Mouse (Mus musculus): ENCODE measurements at regions not wholly inside any gene's neighbourhood (a gene's known extent, or its start where the extent isn't known, plus 50 kb on each side); places are given as distances from the start of the nearest gene placed in this dataset.
A peak's percentile ranks its signal among the peaks of the same experiment; 100 is the strongest.

DNA sequence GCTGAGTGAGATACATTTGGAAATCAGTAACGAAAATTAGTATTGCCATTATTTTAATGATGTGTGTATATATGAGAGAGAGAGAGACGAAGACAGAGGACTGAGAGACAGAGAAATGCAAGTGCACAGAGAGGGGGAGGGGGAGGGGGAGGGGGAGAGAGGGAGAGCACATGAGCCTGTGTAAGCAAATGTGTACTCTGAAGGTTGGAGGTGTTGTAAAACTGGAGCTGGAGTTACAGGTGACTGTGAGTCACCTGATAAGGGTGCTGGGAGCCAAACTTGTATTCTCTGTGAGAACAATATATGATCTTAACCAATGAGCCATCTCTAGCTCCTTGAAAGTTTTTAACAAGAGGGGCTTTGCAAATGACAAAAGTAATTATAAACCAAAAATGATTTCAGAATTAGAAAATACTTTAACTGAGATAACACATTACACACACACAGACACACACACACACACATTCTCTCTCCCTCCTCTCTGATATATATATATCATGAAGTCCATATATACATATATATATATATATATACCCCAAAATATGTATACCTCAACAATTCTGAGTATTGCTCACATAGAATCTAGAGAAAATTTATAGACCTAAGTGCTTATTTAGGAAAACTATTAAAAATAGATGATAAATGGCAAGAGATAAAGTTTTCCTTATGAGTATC is 100.5 kb upstream of the Rgs17 start:
- no peak overlapping the region for H3K4me2 ChIP-seq (ENCODE audit: low read depth)
- H3K36me3 ChIP-seq (ENCODE audit: insufficient read depth): no peaks in the 10 kb centered on the region
- H3K27ac ChIP-seq (ENCODE audit: low read depth, low read length): no peak overlapping the region
- H3K9me3 ChIP-seq (ENCODE audit: low read length): no peaks in the 10 kb centered on the region
- ATAC-seq (no peak), DNase-seq (no peak)
- no peaks in the 10 kb centered on the region for H3K27me3 ChIP-seq (ENCODE audit: insufficient read depth, low read length)
- TF ChIP-seq CTCF (IDR thresholded peaks at IDR 0.05; ENCODE audit: low read depth): no peak
- H3K4me1 ChIP-seq (ENCODE audit: insufficient read depth): no peaks in the 10 kb centered on the region
- H3K9ac ChIP-seq: no peak overlapping the region
- H3K4me3 ChIP-seq (ENCODE audit: low read depth, low read length): no peak overlapping the region
- WGBS: 82% methylated on average over 2 of the region's 2 CpGs

DNA sequence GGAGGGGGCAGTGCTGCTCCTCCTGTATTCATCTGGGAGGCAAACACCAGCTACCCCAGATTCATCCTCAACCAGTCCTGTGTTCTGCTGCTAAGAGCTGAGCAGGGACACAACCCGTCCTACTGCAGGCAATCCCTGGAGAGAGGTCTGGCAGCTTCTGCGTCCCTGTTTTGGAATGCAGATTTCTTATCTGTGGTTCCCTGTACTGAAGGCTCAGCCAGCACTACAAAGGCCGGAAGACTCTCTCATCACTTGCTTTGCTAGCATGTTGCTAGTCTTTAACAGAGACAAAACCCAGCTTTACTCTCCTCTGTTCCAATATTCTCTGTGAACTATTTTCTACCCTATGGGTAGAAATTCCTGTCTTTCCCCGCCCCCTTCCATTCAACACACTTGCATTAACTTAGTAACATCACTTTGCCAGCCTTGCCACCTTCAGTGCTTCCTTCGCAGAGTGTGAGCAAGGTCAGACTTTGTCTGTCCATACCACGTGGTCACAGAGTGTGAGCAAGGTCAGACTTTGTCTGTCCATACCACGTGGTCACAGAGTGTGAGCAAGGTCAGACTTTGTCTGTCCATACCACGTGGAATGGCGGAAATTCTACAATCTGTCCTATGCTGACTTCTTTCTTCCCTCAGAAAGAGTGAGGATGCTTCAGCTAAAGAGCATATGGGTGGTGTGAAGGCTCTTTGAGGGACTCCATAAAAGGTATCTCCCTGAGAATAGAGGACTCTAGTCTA is 98.9 kb upstream of the Rgs17 start:
- H3K4me1 ChIP-seq (ENCODE audit: insufficient read depth): no peaks in the 10 kb centered on the region
- DNase-seq (no peak), ATAC-seq (no peak)
- no peaks in the 10 kb centered on the region for H3K27me3 ChIP-seq (ENCODE audit: insufficient read depth, low read length)
- no peak overlapping the region for H3K4me3 ChIP-seq (ENCODE audit: low read depth, low read length)
- no peak overlapping the region for H3K27ac ChIP-seq (ENCODE audit: low read depth, low read length)
- 66% methylated on average over 9 of the region's 9 CpGs for WGBS
- no peak overlapping the region for H3K9ac ChIP-seq
- no peaks in the 10 kb centered on the region for H3K9me3 ChIP-seq (ENCODE audit: low read length)
- no peaks in the 10 kb centered on the region for H3K36me3 ChIP-seq (ENCODE audit: insufficient read depth)
- H3K4me2 ChIP-seq (ENCODE audit: low read depth): no peak overlapping the region
- TF ChIP-seq CTCF (IDR thresholded peaks at IDR 0.05; ENCODE audit: low read depth): no peak

DNA sequence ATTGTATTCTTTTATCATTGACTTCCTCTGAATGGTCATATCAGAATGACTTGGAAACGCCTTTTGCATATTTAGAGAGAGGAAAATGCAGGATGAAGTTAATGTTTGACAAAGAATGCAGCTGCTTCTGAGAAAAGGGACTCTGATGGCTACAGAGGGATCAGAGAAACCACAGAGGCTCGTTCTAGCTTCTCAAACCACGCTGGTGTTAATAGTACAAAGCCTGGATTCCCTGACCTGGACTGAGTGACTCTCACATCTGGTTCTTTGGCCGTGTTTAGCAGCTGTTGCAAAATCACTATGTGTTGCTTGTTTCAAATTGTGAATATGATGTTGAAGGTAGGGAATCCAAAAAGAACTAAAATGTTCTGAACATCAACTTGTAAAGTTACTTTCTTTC is 91.5 kb upstream of the Rgs17 start:
- no peak for ATAC-seq
- WGBS: 81% methylated on average over 4 of the region's 4 CpGs
- H3K9me3 ChIP-seq (ENCODE audit: low read length): no peaks in the 10 kb centered on the region

DNA sequence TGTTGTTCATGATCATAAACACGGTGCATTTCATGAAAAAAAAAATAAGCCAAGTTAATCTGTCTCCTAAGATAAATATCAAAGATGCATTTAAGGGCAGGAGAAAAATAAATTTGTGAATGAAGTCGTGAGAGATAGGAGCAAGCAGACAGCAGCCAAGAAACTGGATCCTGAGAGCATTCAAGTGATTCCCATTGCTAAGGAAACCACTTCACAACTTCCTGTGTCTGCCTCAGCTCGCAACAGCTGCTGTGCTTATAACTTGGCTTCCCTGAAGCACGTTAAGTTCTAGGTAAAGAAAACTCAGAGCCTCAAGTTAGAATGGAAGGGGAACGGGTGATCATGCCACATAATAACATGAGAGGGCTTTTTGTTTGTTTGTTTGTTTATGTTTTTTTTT is 89.3 kb upstream of the Rgs17 start:
- ATAC-seq (peak; percentile 73), DNase-seq (peak; percentile 34)
- no peaks in the 10 kb centered on the region for H3K4me1 ChIP-seq (ENCODE audit: insufficient read depth)
- no peaks in the 10 kb centered on the region for H3K27me3 ChIP-seq (ENCODE audit: insufficient read depth, low read length)
- no peak overlapping the region for H3K27ac ChIP-seq (ENCODE audit: low read depth, low read length)
- H3K9ac ChIP-seq: no peak overlapping the region
- no peaks in the 10 kb centered on the region for H3K36me3 ChIP-seq (ENCODE audit: insufficient read depth)
- 62% methylated on average over 5 of the region's 5 CpGs for WGBS
- TF ChIP-seq CTCF (IDR thresholded peaks at IDR 0.05; ENCODE audit: low read depth): no peak
- H3K4me3 ChIP-seq (ENCODE audit: low read depth, low read length): no peak overlapping the region
- no peaks in the 10 kb centered on the region for H3K9me3 ChIP-seq (ENCODE audit: low read length)
- H3K4me2 ChIP-seq (ENCODE audit: low read depth): no peak overlapping the region

More for the DNA sequence above, 91.5 kb upstream of the Rgs17 start:
- H3K27ac ChIP-seq (ENCODE audit: low read depth, low read length): no peak overlapping the region
- H3K4me1 ChIP-seq (ENCODE audit: insufficient read depth): no peaks in the 10 kb centered on the region
- DNase-seq: no peak
- H3K36me3 ChIP-seq (ENCODE audit: insufficient read depth): no peaks in the 10 kb centered on the region
- no peak overlapping the region for H3K4me2 ChIP-seq (ENCODE audit: low read depth)
- no peak for TF ChIP-seq CTCF (IDR thresholded peaks at IDR 0.05; ENCODE audit: low read depth)
- no peak overlapping the region for H3K9ac ChIP-seq
- no peaks in the 10 kb centered on the region for H3K27me3 ChIP-seq (ENCODE audit: insufficient read depth, low read length)
- no peak overlapping the region for H3K4me3 ChIP-seq (ENCODE audit: low read depth, low read length)

DNA sequence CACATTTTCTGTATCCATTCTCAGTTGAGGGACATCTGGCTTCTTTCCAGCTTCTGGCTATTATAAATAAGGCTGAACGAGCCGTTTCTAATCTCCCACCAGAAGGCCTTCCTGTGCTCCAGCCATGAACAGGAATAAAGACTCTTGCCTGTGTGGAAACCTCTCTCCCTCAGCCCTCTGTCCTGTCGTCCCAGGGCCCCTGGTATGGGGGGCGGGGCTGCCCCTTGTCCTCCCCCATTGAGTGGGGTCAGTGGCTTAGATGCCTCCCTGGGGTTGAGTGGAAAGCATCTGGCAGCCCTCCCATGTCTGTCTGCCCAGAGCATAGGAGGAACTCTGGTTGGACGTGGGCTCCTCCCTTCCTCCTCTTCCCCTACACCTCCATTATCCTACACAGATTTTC is 88.8 kb upstream of the Rgs17 start:
- Histone ChIP-seq H3K4me3 (ENCODE audit: low read depth, low read length) (no peak overlapping the region), H3K9ac (no peak overlapping the region), H3K36me3 (ENCODE audit: insufficient read depth) (no peaks in the 10 kb centered on the region), H3K9me3 (ENCODE audit: low read length) (no peaks in the 10 kb centered on the region), H3K4me2 (ENCODE audit: low read depth) (no peak overlapping the region), H3K4me1 (ENCODE audit: insufficient read depth) (no peaks in the 10 kb centered on the region), H3K27ac (ENCODE audit: low read depth, low read length) (no peak overlapping the region), H3K27me3 (ENCODE audit: insufficient read depth, low read length) (no peaks in the 10 kb centered on the region)
- DNase-seq: no peak
- ATAC-seq: no peak
- 24% methylated on average over 5 of the region's 5 CpGs for WGBS
- TF ChIP-seq CTCF (IDR thresholded peaks at IDR 0.05; ENCODE audit: low read depth): no peak

DNA sequence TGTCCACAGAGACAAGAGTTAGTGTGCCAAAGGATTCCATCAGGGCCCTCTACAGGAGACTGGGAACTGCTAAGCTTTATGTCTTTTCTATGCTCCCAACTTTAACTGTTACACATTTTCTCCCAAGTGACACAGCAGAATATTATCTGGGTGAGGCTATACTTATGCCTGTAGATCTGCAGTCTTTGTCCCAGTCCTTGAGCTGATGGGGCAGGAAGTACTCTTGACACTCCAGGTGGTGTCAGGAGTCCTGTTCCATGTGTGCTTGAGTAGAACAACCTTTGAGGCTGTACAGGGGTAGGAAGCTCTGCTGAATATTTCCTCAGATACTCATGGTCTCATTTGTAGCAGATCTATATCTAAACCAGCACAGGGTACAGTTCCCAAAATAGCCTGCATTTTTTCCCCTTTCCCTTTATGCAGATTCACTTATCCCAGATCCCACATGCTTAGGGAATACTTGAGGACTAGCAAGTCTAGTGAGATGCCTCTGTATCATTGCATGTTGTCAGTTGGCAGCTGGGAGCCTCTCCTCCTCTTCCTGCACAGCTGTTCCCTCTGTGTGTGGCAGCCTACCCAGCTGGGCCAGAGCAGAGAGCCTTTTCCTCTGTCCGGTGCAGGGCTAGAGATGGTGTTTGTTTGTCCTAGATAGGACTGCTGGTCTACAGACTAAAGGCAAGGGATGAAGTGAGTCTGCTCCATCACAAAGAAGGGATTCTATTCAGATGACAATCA is 85.2 kb upstream of the Rgs17 start:
- Histone ChIP-seq H3K27ac (ENCODE audit: low read depth, low read length) (no peak overlapping the region), H3K4me2 (ENCODE audit: low read depth) (no peak overlapping the region), H3K9me3 (ENCODE audit: low read length) (no peaks in the 10 kb centered on the region), H3K36me3 (ENCODE audit: insufficient read depth) (no peaks in the 10 kb centered on the region), H3K4me1 (ENCODE audit: insufficient read depth) (no peaks in the 10 kb centered on the region), H3K27me3 (ENCODE audit: insufficient read depth, low read length) (no peaks in the 10 kb centered on the region), H3K9ac (no peak overlapping the region), H3K4me3 (ENCODE audit: low read depth, low read length) (no peak overlapping the region)
- DNase-seq: no peak
- WGBS: 52% methylated on average over 1 of the region's 1 CpGs
- no peak for TF ChIP-seq CTCF (IDR thresholded peaks at IDR 0.05; ENCODE audit: low read depth)
- peak; percentile 20; the same call in 1 of the 2 replicates for ATAC-seq

DNA sequence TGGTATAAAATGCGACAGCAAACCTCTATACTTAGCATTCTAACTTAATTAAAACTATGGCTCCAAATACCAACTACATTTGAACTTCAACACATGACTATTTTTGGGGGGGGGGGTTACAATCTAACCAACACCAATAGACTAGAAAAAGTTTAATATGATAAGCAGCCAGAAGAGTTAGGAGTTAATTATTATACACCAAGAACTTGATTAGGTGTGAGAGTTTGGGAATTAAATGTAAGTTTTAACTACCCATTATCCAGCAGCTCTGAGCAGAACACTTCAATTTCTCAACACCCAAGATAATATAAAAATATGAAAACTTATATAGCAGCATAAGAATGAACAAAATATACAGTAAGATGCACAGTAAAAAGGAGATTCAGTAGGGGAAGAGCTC is 59.2 kb upstream of the Rgs17 start:
- H3K4me2 ChIP-seq (ENCODE audit: low read depth): no peak overlapping the region
- 97% methylated on average over 1 of the region's 1 CpGs for WGBS
- no peaks in the 10 kb centered on the region for H3K4me1 ChIP-seq (ENCODE audit: insufficient read depth)
- H3K9ac ChIP-seq: no peak overlapping the region
- H3K4me3 ChIP-seq (ENCODE audit: low read depth, low read length): no peak overlapping the region
- no peaks in the 10 kb centered on the region for H3K36me3 ChIP-seq (ENCODE audit: insufficient read depth)
- ATAC-seq (no peak), DNase-seq (no peak)
- no peak overlapping the region for H3K27ac ChIP-seq (ENCODE audit: low read depth, low read length)
- no peaks in the 10 kb centered on the region for H3K27me3 ChIP-seq (ENCODE audit: insufficient read depth, low read length)
- no peak for TF ChIP-seq CTCF (IDR thresholded peaks at IDR 0.05; ENCODE audit: low read depth)
- no peaks in the 10 kb centered on the region for H3K9me3 ChIP-seq (ENCODE audit: low read length)
